8 mouse cellular contexts compared by ENCODE assay signal in the genomic region with DNA sequence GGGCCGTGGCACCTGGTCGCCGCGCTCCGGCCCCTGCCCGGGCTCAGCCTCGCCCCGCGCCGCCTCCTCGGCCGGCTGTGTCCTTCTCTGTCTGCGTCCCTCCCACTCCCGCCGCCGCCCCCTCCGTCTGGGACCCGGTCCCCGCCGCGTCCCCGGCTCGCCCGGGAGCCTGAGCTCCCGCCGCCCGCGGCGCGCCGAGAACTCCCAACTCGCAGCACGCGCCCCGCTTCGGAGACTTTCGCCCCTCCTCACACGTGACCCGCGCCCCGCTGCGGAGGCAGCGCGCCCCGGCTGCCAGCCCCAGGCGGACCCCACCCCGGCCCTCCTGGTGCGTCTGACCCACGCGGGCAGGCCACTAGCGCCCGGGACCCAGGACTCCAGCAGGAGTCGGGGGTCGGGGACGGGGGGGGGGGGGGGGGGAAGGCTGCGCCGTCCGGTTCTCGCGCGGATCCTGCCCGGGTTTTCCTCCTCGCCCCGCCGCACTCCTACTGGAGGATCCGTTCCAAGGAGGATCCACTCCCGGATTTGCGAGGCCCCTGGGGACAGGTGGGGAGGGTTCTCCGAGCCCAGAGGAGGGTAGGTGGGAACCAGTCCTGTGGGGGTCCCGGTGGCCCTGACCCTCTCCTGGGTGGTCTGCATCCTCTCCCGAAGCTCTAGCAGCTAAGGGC. TPM values are rescaled to one million over a fixed set of nuclear protein-coding genes. Genes with fewer than 3 reads are reported as not detected.
DNase-seq lines count a peak whose midpoint lies in the region; ATAC-seq and TF ChIP-seq lines count a peak whose summit lies in the region.

No protein-coding gene starts in this region.

- peak overlapping the region; percentile 100 for H3K4me2 ChIP-seq in forebrain, embryonic 12.5 days
- peak overlapping the region; percentile 96 for H3K4me2 ChIP-seq in lung, postnatal 0 days (replicated peaks; ENCODE audit: low read depth, low read length)

- peak; percentile 74 for ATAC-seq in forebrain, embryonic 12.5 days (ENCODE audit: low FRiP score)
- ATAC-seq in lung, postnatal 0 days, result peak; percentile 74
- no peak for ATAC-seq in monocyte, adult 5-6 weeks (replicated peaks; ENCODE audit: insufficient number of reproducible peaks, low FRiP score, low TSS enrichment, poor library complexity, severe bottlenecking)

- H3K9me3 ChIP-seq in forebrain, embryonic 12.5 days, result no peaks in the 10 kb centered on the region
- no peaks in the 10 kb centered on the region for H3K9me3 ChIP-seq in lung, postnatal 0 days (ENCODE audit: low read length)

- H3K27me3 ChIP-seq in forebrain, embryonic 12.5 days, result peaks cover 96% of the 10 kb centered on the region
- H3K27me3 ChIP-seq in lung, postnatal 0 days (replicated peaks; ENCODE audit: insufficient read depth, low read length), result peaks cover 53% of the 10 kb centered on the region

- H3K9ac ChIP-seq in forebrain, embryonic 12.5 days, result peak overlapping the region; percentile 57
- no peak overlapping the region for H3K9ac ChIP-seq in lung, postnatal 0 days (replicated peaks; ENCODE audit: low read depth)

- H3K4me3 ChIP-seq in forebrain, embryonic 12.5 days (replicated peaks), result peak overlapping the region; percentile 56
- peak overlapping the region; percentile 48 for H3K4me3 ChIP-seq in lung, postnatal 0 days (ENCODE audit: low read depth, low read length)

- no peak for TF ChIP-seq CTCF in lung, postnatal 0 days (IDR thresholded peaks at IDR 0.05)

- H3K36me3 ChIP-seq in forebrain, embryonic 12.5 days (replicated peaks), result no peaks in the 10 kb centered on the region
- H3K36me3 ChIP-seq in lung, postnatal 0 days (ENCODE audit: insufficient read depth, low read length), result no peaks in the 10 kb centered on the region

- intact Hi-C loops in heart, postnatal 14 days (cut with DNase I), result no loop called here

- DNase-seq in layer of hippocampus, adult 18-20 months (ENCODE audit: low spot score in 2 of 2), result peak; percentile 71 to 81
- DNase-seq in layer of hippocampus, adult 9-11 months, result no peak
- DNase-seq in heart, postnatal 14 days, result peak; percentile 74 to 79
- peak; percentile 76 to 77 for DNase-seq in layer of hippocampus, postnatal 14 days (ENCODE audit: low spot score in 2 of 2)
- DNase-seq in lung, postnatal 0 days (ENCODE audit: low spot score), result peak; percentile 41
- DNase-seq in right cerebral cortex, adult 2 months (ENCODE audit: low spot score in 2 of 2), result peak; percentile 79 to 85

- no peak overlapping the region for H3K27ac ChIP-seq in forebrain, embryonic 12.5 days
- no peak overlapping the region for H3K27ac ChIP-seq in lung, postnatal 0 days (ENCODE audit: low read length)

- peaks cover 32% of the 10 kb centered on the region for H3K4me1 ChIP-seq in forebrain, embryonic 12.5 days
- H3K4me1 ChIP-seq in lung, postnatal 0 days (ENCODE audit: insufficient read depth, low read depth, low read length), result peaks cover 3% of the 10 kb centered on the region; the same call in 1 of the 2 replicates

- 2% methylated on average over 36 of the region's 71 CpGs for WGBS in forebrain, embryonic 12.5 days
- WGBS in lung, postnatal 0 days, result 1% methylated on average over 36 of the region's 71 CpGs

- no peak for TF ChIP-seq EP300 in lung, postnatal 0 days (IDR thresholded peaks at IDR 0.05)

RNA-seq across cellular contexts. Expression of gene Kcnj4, which starts 0.7 kb away (rescaled TPM):
- total RNA-seq in layer of hippocampus, adult 18-20 months (2021), result 10 to 100 TPM; 87.2 to 88.5 TPM
- not detected in 2 replicates for polyA plus RNA-seq in forebrain, embryonic 12.5 days (2016; fragmentation: Nextera tagmentation; extraction: Ambion mirVana)
- under 1 TPM; 0.10 to 0.33 TPM for total RNA-seq in heart, postnatal 14 days (2021)
- 10 to 100 TPM; 69.2 to 72.7 TPM for total RNA-seq in layer of hippocampus, postnatal 14 days (2021)
- polyA plus RNA-seq in lung, postnatal 0 days (2015; fragmentation: Nextera tagmentation; extraction: Ambion mirVana), result not detected in 2 replicates
- not detected in 3 replicates for total RNA-seq in monocyte, adult 5-6 weeks (2017)

RNA-seq across cellular contexts. Expression of gene Kdelr3, which starts 10.5 kb away (rescaled TPM):
- under 1 TPM; 0.45 to 0.53 TPM for total RNA-seq in layer of hippocampus, adult 18-20 months (2021)
- polyA plus RNA-seq in forebrain, embryonic 12.5 days (2016; fragmentation: Nextera tagmentation; extraction: Ambion mirVana), result 12.8 and 15.3 TPM in 2 replicates
- total RNA-seq in heart, postnatal 14 days (2021), result 10 to 100 TPM; 13.0 to 13.5 TPM
- total RNA-seq in layer of hippocampus, postnatal 14 days (2021), result 1 to 10 TPM; 1.4 to 1.8 TPM
- 54.3 and 64.5 TPM in 2 replicates for polyA plus RNA-seq in lung, postnatal 0 days (2015; fragmentation: Nextera tagmentation; extraction: Ambion mirVana)
- not detected in 3 replicates for total RNA-seq in monocyte, adult 5-6 weeks (2017)

RNA-seq across cellular contexts. Expression of gene Ddx17, which starts 40.8 kb away (rescaled TPM):
- 100 to 1,000 TPM; 277 to 299 TPM for total RNA-seq in layer of hippocampus, adult 18-20 months (2021)
- 76.2 and 77.5 TPM in 2 replicates for polyA plus RNA-seq in forebrain, embryonic 12.5 days (2016; fragmentation: Nextera tagmentation; extraction: Ambion mirVana)
- 100 to 1,000 TPM; 156 to 161 TPM for total RNA-seq in heart, postnatal 14 days (2021)
- 100 to 1,000 TPM; 353 to 381 TPM for total RNA-seq in layer of hippocampus, postnatal 14 days (2021)
- 28.3 and 39.6 TPM in 2 replicates for polyA plus RNA-seq in lung, postnatal 0 days (2015; fragmentation: Nextera tagmentation; extraction: Ambion mirVana)
- total RNA-seq in monocyte, adult 5-6 weeks (2017), result 261 to 381 TPM (median 262 TPM) in 3 replicates

RNA-seq across cellular contexts. Expression of gene Csnk1e, which starts 50.4 kb away (rescaled TPM):
- total RNA-seq in layer of hippocampus, adult 18-20 months (2021), result 100 to 1,000 TPM in 1 of 2 experiments, 10 to 100 TPM in 1; 95.9 to 109 TPM
- 245 and 267 TPM in 2 replicates for polyA plus RNA-seq in forebrain, embryonic 12.5 days (2016; fragmentation: Nextera tagmentation; extraction: Ambion mirVana)
- total RNA-seq in heart, postnatal 14 days (2021), result 10 to 100 TPM; 62.3 to 67.3 TPM
- 100 to 1,000 TPM; 139 to 147 TPM for total RNA-seq in layer of hippocampus, postnatal 14 days (2021)
- 67.2 and 72.4 TPM in 2 replicates for polyA plus RNA-seq in lung, postnatal 0 days (2015; fragmentation: Nextera tagmentation; extraction: Ambion mirVana)
- 40.4 to 66.9 TPM (median 49.9 TPM) in 3 replicates for total RNA-seq in monocyte, adult 5-6 weeks (2017)

Comparison
In these comparisons a context has a peak if more than half of its experiments do, and no peak if none do; other contexts are left out.
1. RNA of gene Kcnj4, which starts 0.7 kb away (total RNA-seq): 87.2 to 88.5 TPM in layer of hippocampus, adult 18-20 months and 69.2 to 72.7 TPM in layer of hippocampus, postnatal 14 days; 0.10 to 0.33 TPM in heart, postnatal 14 days and not detected in monocyte, adult 5-6 weeks; every median in the first group is over 10 times any median in the second.
2. RNA of gene Kdelr3, which starts 10.5 kb away (total RNA-seq): 13.0 to 13.5 TPM in heart, postnatal 14 days; 1.4 to 1.8 TPM in layer of hippocampus, postnatal 14 days, 0.45 to 0.53 TPM in layer of hippocampus, adult 18-20 months and not detected in monocyte, adult 5-6 weeks; every median in the first group is over 4 times any median in the second.